Mouse (Mus musculus) myocyte (in vitro differentiated cells): ENCODE results near the gene Lep. TPM values are rescaled to one million over a fixed set of nuclear protein-coding genes. Genes with fewer than 3 reads are reported as not detected.

Source experiments
- H3K27me3 ChIP-seq: one replicate; pipeline ENCODE4 v1.6.1; 2011; ENCODE audit not compliant: control insufficient read depth, insufficient read depth, insufficient read length
- H3K36me3 ChIP-seq: one replicate; pipeline ENCODE4 v1.6.1; 2011; ENCODE audit not compliant: control insufficient read depth, insufficient read depth
- H3K4me2 ChIP-seq: one replicate; pipeline ENCODE4 v1.6.1; 2011; ENCODE audit warnings: low read depth, control low read depth
- H3K4me3 ChIP-seq: one replicate; pipeline ENCODE4 v1.5.1; 2011; ENCODE audit warnings: mild to moderate bottlenecking, control low read depth, moderate library complexity
- H3K79me2 ChIP-seq: one replicate; pipeline ENCODE4 v1.6.1; 2011; ENCODE audit not compliant: control insufficient read depth, insufficient read depth
- H3ac ChIP-seq: one replicate; pipeline ENCODE4 v1.6.1; 2011; ENCODE audit not compliant: control insufficient read depth, insufficient read length
- CEBPB ChIP-seq: IDR thresholded peaks from 2 replicates; pipeline ENCODE4 v1.6.1; 2011; ENCODE audit warnings: mild to moderate bottlenecking, moderate library complexity; ENCODE audit not compliant: poor library complexity, insufficient read depth, severe bottlenecking
- E2F4 ChIP-seq: IDR thresholded peaks from one replicate; pipeline ENCODE4 v1.6.1; 2011; ENCODE audit warnings: mild to moderate bottlenecking, control low read depth, moderate library complexity; ENCODE audit not compliant: insufficient read depth
- MAX ChIP-seq: IDR thresholded peaks from one replicate; pipeline ENCODE4 v1.6.1; 2011; ENCODE audit warnings: low read depth, mild to moderate bottlenecking, control low read depth
- MYOD1 ChIP-seq, 3 experiments: IDR thresholded peaks; one replicate each; pipeline ENCODE4 v1.6.1; 2011; ENCODE audit warnings: control low read depth in 2 of 3, low read depth in 2 of 3, mild to moderate bottlenecking in 2 of 3, moderate library complexity in 1 of 3; ENCODE audit not compliant: insufficient read length in 2 of 3, control insufficient read depth in 1 of 3
- MYOG ChIP-seq, 3 experiments: IDR thresholded peaks; one replicate each; pipeline ENCODE4 v1.6.1; 2011; ENCODE audit warnings: control low read depth in 2 of 3, low read depth in 2 of 3, mild to moderate bottlenecking in 2 of 3; ENCODE audit not compliant: insufficient read length in 2 of 3, control insufficient read depth in 1 of 3, insufficient read depth in 1 of 3
- POLR2A ChIP-seq: IDR thresholded peaks from one replicate; pipeline ENCODE4 v1.6.1; 2011; ENCODE audit warnings: low read depth, mild to moderate bottlenecking, control low read depth, moderate library complexity; ENCODE audit not compliant: insufficient read length
- POLR2AphosphoS2 ChIP-seq: IDR thresholded peaks from one replicate; pipeline ENCODE4 v1.6.1; 2011; ENCODE audit warnings: low read depth, control low read depth; ENCODE audit not compliant: insufficient read length
- REST ChIP-seq: IDR thresholded peaks from one replicate; pipeline ENCODE4 v1.6.1; 2011; ENCODE audit warnings: mild to moderate bottlenecking, control low read depth, moderate library complexity; ENCODE audit not compliant: insufficient read depth, insufficient read length
- SRF ChIP-seq: IDR thresholded peaks from one replicate; pipeline ENCODE4 v1.6.1; 2011; ENCODE audit warnings: low read depth; ENCODE audit not compliant: control insufficient read depth, insufficient read length
- TCF12 ChIP-seq: IDR thresholded peaks from one replicate; pipeline ENCODE4 v1.6.1; 2011; ENCODE audit warnings: mild to moderate bottlenecking, control low read depth; ENCODE audit not compliant: poor library complexity, insufficient read depth, severe bottlenecking
- TCF3 ChIP-seq: IDR thresholded peaks from one replicate; pipeline ENCODE4 v1.6.1; 2011; ENCODE audit warnings: low read depth, control low read depth; ENCODE audit not compliant: insufficient read length
- USF1 ChIP-seq: IDR thresholded peaks from one replicate; pipeline ENCODE4 v1.6.1; 2011; ENCODE audit warnings: low read depth, mild to moderate bottlenecking, control low read depth, moderate library complexity
- polyA plus RNA-seq: library from polyadenylated mRNA; unstranded; fragments of >200 nt; fragmentation: generic; extraction: Trizol; gene quantifications from one replicate; pipeline ENCODE4 v1.2.1, GENCODE M21; 2012; ENCODE audit warnings: missing spikeins

Gene Lep
- polyA plus RNA-seq, 1 experiment, result not detected

GRCm38 (mm10) chr6:29092234-29092633 is 32.2 kb downstream of the Lep start:
- Histone ChIP-seq H3K36me3 (no peaks in the 10 kb centered on the region), H3K4me2 (no peak overlapping the region), H3ac (no peak overlapping the region), H3K79me2 (no peaks in the 10 kb centered on the region), H3K27me3 (peaks cover 9% of the 10 kb centered on the region), H3K4me3 (no peak overlapping the region)
- TF ChIP-seq MYOD1 (IDR thresholded peaks at IDR 0.05; ENCODE audit: control insufficient read depth in 1 of 3, insufficient read length in 2 of 3, low read depth in 2 of 3), result no peak
- TF ChIP-seq E2F4, result no peak
- no peak for TF ChIP-seq USF1
- TF ChIP-seq REST, result no peak
- TF ChIP-seq POLR2A, result no peak
- no peak for TF ChIP-seq POLR2AphosphoS2

- no peak overlapping the region for H3K4me3 ChIP-seq
- no peak overlapping the region for H3ac ChIP-seq
- peaks cover 9% of the 10 kb centered on the region for H3K27me3 ChIP-seq
- no peak overlapping the region for H3K4me2 ChIP-seq
- no peaks in the 10 kb centered on the region for H3K36me3 ChIP-seq
- no peaks in the 10 kb centered on the region for H3K79me2 ChIP-seq
- TF ChIP-seq CEBPB (no peak), MAX (no peak), TCF3 (no peak), MYOG (IDR thresholded peaks at IDR 0.05; ENCODE audit: control insufficient read depth in 1 of 3, insufficient read depth in 1 of 3, insufficient read length in 2 of 3, low read depth in 2 of 3) (no peak), USF1 (no peak), POLR2AphosphoS2 (no peak), REST (no peak)
Observed at GRCm38 (mm10) chr6:29092904-29093303, 32.9 kb downstream of the Lep start.

GRCm38 (mm10) chr6:29099536-29100170 is 39.6 kb downstream of the Lep start:
- no peak for TF ChIP-seq REST
- TF ChIP-seq POLR2AphosphoS2, result no peak
- no peak for TF ChIP-seq SRF
- no peak for TF ChIP-seq MYOG (IDR thresholded peaks at IDR 0.05; ENCODE audit: control insufficient read depth in 1 of 3, insufficient read depth in 1 of 3, insufficient read length in 2 of 3, low read depth in 2 of 3)
- TF ChIP-seq USF1, result no peak
- TF ChIP-seq POLR2A, result no peak
- no peak for TF ChIP-seq TCF12
- no peak for TF ChIP-seq CEBPB
- TF ChIP-seq E2F4, result no peak
- TF ChIP-seq MAX, result no peak

DNA sequence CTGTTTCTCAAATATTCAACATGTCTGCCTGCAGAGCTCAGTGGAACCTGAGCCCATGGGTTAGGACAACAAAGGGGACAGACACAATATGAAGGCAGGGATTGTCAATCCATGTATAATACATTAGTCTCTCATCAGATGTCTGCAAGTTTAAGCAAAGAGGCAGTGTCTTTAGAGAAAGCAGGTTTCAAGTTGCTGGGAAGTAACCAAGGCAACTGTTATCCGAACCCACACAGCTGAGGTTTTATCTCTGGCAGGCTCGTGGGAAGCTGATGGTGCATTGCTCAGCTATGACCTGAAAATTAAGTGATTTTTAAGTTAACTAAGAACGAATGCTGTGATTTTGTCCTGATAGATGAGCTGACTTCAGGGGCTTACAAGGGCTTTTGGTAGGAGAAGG is 40.4 kb downstream of the Lep start:
- Histone ChIP-seq H3K27me3 (peaks cover 7% of the 10 kb centered on the region), H3K4me2 (no peak overlapping the region), H3K79me2 (no peaks in the 10 kb centered on the region)

More at GRCm38 (mm10) chr6:29099536-29100170, 39.6 kb downstream of the Lep start:
- no peak overlapping the region for H3K4me2 ChIP-seq
- H3K4me3 ChIP-seq, result no peak overlapping the region
- H3ac ChIP-seq, result no peak overlapping the region
- no peaks in the 10 kb centered on the region for H3K79me2 ChIP-seq
- H3K36me3 ChIP-seq, result no peaks in the 10 kb centered on the region
- H3K27me3 ChIP-seq, result peaks cover 5% of the 10 kb centered on the region

DNA sequence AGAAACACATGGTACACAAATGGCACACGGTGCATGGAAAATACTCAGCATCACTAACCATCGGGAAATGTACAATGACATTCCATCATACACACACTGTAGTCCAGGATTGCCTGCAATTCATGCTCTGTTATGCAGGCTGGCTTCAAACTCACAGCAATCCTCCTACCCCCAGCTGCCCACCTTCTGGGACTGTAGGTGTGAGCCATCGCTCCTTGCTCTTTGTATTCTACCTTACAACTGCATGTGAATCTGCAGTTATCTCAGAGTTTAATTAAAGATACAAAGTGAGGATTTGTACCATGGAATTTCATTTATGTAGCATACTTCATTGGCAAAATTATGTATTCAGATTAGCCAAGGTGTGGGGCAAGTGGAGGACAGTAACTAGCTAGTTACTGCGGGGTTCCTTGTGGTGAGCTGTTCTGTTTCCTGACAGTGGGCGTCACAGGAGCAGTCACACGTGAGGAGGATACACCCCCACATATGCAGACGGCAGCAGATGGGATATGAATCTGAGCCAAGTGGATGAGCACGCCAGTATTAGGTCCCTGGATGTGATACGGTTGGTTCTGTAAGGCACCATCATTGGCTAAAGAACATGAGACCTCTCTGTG is 41.3 kb downstream of the Lep start:
- no peaks in the 10 kb centered on the region for H3K36me3 ChIP-seq
- H3K79me2 ChIP-seq, result no peaks in the 10 kb centered on the region
- H3ac ChIP-seq, result no peak overlapping the region
- peaks cover 13% of the 10 kb centered on the region for H3K27me3 ChIP-seq
- H3K4me2 ChIP-seq, result no peak overlapping the region
- no peak overlapping the region for H3K4me3 ChIP-seq
- no peak for TF ChIP-seq SRF
- no peak for TF ChIP-seq REST
- TF ChIP-seq POLR2AphosphoS2, result no peak
- TF ChIP-seq TCF12, result no peak
- no peak for TF ChIP-seq CEBPB
- TF ChIP-seq USF1, result no peak
- TF ChIP-seq E2F4, result no peak
- TF ChIP-seq MAX, result no peak
- no peak for TF ChIP-seq TCF3
- TF ChIP-seq POLR2A, result no peak
- no peak for TF ChIP-seq MYOD1 (IDR thresholded peaks at IDR 0.05; ENCODE audit: control insufficient read depth in 1 of 3, insufficient read length in 2 of 3, low read depth in 2 of 3)
- no peak for TF ChIP-seq MYOG (IDR thresholded peaks at IDR 0.05; ENCODE audit: control insufficient read depth in 1 of 3, insufficient read depth in 1 of 3, insufficient read length in 2 of 3, low read depth in 2 of 3)

More for the DNA sequence above, 40.4 kb downstream of the Lep start:
- TF ChIP-seq TCF3 (no peak), CEBPB (no peak), SRF (no peak), MYOD1 (IDR thresholded peaks at IDR 0.05; ENCODE audit: control insufficient read depth in 1 of 3, insufficient read length in 2 of 3, low read depth in 2 of 3) (no peak), MYOG (IDR thresholded peaks at IDR 0.05; ENCODE audit: control insufficient read depth in 1 of 3, insufficient read depth in 1 of 3, insufficient read length in 2 of 3, low read depth in 2 of 3) (no peak), E2F4 (no peak), POLR2A (no peak), REST (no peak), TCF12 (no peak), MAX (no peak), USF1 (no peak), POLR2AphosphoS2 (no peak)
- Histone ChIP-seq H3ac (no peak overlapping the region), H3K4me3 (no peak overlapping the region), H3K36me3 (no peaks in the 10 kb centered on the region)
